Mouse (Mus musculus): ENCODE results near the gene 2610301B20Rik. TPM values are rescaled to one million over a fixed set of nuclear protein-coding genes. Genes with fewer than 3 reads are reported as not detected.

Gene 2610301B20Rik
- polyA plus RNA-seq (2012; rRNA removed; ENCODE audit: low replicate concordance), result 2.5 and 9.1 TPM in 2 replicates

DNA sequence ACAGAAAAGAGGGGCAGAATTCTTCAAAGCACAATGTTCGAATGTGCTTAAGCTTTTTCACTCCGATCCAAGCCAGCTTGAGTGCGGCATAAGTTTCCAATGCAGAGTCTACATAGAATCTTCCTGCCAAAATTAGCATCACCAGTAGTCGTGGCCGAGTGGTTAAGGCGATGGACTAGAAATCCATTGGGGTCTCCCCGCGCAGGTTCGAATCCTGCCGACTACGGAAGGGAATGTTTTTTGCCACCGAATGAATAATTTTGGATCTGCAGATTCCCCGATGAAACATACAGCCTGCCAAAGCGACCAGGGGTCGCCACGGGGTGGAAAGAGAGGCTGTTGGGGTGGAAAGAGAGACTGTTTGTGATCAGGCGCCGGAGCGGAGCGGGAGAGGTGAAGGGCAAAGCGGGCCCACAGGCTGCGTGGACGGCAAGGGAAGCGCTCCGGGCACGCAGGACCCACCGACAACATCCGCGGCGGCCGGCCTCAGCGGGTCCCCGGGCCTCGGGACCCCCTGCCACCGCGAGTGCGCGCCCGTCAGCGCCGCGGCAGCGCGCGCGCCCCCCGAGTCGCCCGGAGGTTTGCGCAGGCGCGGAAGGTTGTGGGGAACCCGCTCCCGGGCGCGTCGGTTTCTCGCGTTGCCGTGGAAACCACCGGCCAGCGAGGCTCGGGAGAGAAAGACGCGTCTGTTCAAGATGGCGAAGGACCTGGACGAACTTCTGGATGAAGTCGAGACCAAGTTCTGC, at the start of gene 2610301B20Rik:
TSS of gene 2610301B20Rik (plus strand) at position 579 of the 746 bp plus-strand sequence.

